Mouse (Mus musculus) megakaryocyte, embryonic 14.5 days (primary cell): ENCODE measurements around the gene Nucks1. TPM values are rescaled to one million over a fixed set of nuclear protein-coding genes. Genes with fewer than 3 reads are reported as not detected.

Experiments used
- H3K27me3 ChIP-seq: replicated peaks from 2 replicates; pipeline ENCODE3; 2012; ENCODE audit warnings: inconsistent platforms
- H3K36me3 ChIP-seq: replicated peaks from 2 replicates; pipeline ENCODE3; 2012; ENCODE audit warnings: low read length, inconsistent platforms, mixed read lengths
- H3K4me1 ChIP-seq: 2 replicates; pipeline ENCODE4 v1.6.1; 2012; ENCODE audit warnings: inconsistent platforms
- H3K4me3 ChIP-seq: replicated peaks from 2 replicates; pipeline ENCODE3; 2012; ENCODE audit warnings: moderate library complexity, mild to moderate bottlenecking, inconsistent platforms
- H3K9me3 ChIP-seq: 2 replicates; pipeline ENCODE4 v1.6.1; 2012; ENCODE audit warnings: inconsistent platforms
- FLI1 ChIP-seq: IDR thresholded peaks from 2 replicates; pipeline ENCODE4 v1.6.1; 2012; ENCODE audit warnings: low read length, inconsistent platforms, mixed read lengths
- GATA1 ChIP-seq: IDR thresholded peaks from 3 replicates; pipeline ENCODE4 v1.6.1; 2012; ENCODE audit warnings: mixed read lengths, low read length, inconsistent platforms, borderline replicate concordance
- polyA plus RNA-seq: library from polyadenylated mRNA; stranded (reverse); fragments of >175 nt; gene quantifications from 2 replicates; pipeline ENCODE4 v1.2.3, GENCODE M21; 2012; ENCODE audit warnings: low replicate concordance; ENCODE audit not compliant: insufficient read depth

Gene Nucks1
- polyA plus RNA-seq, 1 experiment = 16.9 TPM

DNA sequence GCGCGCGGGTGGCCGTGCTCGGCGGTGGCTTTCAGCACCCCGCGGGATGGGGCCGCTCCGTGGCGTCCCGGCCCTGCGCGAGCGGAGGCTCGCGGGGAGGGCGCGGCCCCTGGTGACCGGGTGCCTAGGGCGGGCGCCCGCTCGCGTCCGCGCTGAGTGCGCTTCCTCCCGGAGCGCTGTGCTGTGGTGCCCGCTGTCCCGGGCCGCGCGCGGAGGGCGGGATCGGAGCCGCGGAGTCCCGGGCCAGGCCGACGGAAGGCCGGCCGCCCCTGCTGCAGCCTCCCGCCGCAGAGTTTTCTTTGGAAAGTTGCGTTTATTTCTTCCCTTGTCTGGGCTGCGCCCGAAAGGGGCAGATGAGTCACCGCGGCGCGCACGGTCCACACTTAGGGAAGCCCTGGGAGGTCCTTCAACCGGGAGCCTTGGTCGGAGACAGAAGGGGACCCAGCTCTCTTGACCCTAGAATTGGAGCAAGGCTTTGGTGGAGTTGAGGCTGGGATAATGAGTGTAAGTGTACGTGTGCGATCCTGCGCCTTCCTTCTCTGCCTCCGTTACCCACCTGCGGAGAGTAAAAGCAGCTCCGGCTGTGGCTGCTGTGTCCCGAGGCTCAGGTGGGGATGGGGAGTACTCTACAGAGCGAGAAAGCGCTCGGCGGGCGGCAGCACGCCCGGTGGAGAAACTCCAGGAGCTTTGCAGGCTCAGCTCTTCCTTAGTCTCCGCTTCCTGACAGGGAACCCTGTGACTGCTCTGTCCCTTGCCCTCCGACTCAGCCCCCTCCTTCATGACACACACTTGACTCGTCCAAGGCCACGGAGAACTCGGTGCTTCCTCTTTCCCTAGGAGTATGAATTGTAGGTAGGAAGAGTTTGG lies 53.0 kb downstream of the Nucks1 start:
- H3K27me3 ChIP-seq = peaks cover 92% of the 10 kb centered on the region
- peak overlapping the region; percentile 91 for H3K4me3 ChIP-seq
- H3K4me1 ChIP-seq = peaks cover 49% of the 10 kb centered on the region
- H3K9me3 ChIP-seq = no peaks in the 10 kb centered on the region
- H3K36me3 ChIP-seq = no peaks in the 10 kb centered on the region
- TF ChIP-seq FLI1 = no peak
- TF ChIP-seq GATA1 = no peak

DNA sequence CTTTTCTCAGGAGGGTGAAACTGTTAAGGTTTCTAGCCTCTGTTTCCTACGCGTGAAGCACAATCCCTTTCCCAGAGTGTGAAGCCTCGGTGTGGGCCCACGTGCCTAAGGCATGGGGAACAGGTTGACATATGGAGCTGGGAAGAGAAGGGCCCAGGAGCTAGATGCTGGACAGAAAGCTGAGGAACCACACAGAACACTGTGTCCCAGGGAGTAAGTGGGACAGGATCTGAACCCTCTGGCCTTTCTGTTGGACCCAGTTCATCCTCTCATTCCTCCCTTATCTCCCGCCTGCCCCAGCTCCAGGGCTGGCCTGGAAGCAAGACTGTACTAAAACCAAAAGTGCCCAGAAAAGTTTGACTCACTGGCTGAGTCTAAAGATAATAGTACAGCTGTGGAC lies 53.8 kb downstream of the Nucks1 start:
- peaks cover 94% of the 10 kb centered on the region for H3K27me3 ChIP-seq
- no peaks in the 10 kb centered on the region for H3K9me3 ChIP-seq
- TF ChIP-seq GATA1 = no peak
- no peak for TF ChIP-seq FLI1
- H3K4me1 ChIP-seq = peaks cover 49% of the 10 kb centered on the region
- no peak overlapping the region for H3K4me3 ChIP-seq
- no peaks in the 10 kb centered on the region for H3K36me3 ChIP-seq

DNA sequence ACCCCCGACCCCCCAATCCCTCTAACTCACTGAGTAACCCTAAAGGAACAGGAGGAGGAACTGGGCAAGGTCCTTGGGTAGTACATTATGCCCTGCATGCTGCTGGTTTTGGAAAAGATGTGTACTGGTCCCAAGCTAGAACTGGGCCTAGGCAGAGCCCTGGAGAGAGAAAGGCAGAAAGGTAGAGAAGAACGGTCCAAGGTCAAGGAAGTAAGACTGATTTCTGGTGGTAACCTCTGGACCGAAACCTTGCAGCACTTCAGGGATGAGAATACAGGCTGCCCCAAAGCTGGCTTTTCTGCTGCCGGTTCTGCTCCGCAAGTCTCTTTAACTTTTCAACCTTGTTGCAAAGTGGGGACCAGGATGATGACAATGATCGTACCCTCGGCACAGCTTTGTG lies 54.2 kb downstream of the Nucks1 start:
- H3K27me3 ChIP-seq = peaks cover 96% of the 10 kb centered on the region
- peaks cover 49% of the 10 kb centered on the region for H3K4me1 ChIP-seq
- H3K36me3 ChIP-seq = no peaks in the 10 kb centered on the region
- no peak for TF ChIP-seq FLI1
- no peak for TF ChIP-seq GATA1
- no peak overlapping the region for H3K4me3 ChIP-seq
- H3K9me3 ChIP-seq = no peaks in the 10 kb centered on the region

DNA sequence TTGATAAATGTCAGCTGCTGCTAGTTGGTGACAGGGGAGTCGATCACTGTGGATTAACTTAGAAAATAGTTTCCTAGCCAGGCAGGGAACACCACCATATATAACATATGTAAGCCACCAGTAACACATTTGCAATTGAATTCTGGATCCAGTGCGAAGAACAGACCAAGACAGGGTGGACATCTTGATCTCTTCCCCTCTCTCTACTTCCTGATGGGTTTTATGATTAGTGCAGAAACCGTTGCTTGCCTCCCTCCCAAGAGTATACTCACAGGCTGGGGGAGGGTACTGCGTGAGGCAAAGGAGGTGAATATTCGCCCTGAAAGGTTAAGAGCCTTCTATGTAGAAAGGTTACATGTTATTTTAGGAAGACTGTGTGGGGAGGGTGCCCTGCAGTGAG lies 55.5 kb downstream of the Nucks1 start:
- Histone ChIP-seq H3K4me3 (no peak overlapping the region), H3K4me1 (peaks cover 42% of the 10 kb centered on the region), H3K9me3 (no peaks in the 10 kb centered on the region), H3K36me3 (no peaks in the 10 kb centered on the region), H3K27me3 (peaks cover 95% of the 10 kb centered on the region)
- TF ChIP-seq GATA1 (no peak), FLI1 (no peak)

DNA sequence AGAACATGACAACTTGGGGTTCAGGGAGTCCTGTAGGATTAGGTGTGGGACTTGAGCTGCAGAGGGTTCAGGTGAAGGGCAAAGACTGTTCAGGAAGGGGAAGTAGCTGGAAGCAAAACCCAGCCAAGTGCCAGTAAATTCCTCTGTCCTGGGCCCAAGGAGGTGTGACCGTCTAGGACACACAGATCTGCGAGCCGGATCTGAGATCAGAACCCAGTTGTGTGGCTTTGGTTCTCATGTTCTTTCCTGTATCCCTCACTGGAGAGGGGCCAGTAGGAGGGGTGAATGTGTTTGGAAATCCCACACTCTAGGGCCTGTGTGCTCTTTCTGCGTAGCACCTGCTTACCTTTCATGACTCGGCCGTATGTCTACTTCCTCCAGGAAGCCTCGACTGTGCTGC lies 57.0 kb downstream of the Nucks1 start:
- Histone ChIP-seq H3K9me3 (no peaks in the 10 kb centered on the region), H3K27me3 (peaks cover 96% of the 10 kb centered on the region), H3K4me1 (peaks cover 35% of the 10 kb centered on the region), H3K36me3 (no peaks in the 10 kb centered on the region), H3K4me3 (no peak overlapping the region)
- TF ChIP-seq GATA1 = no peak
- TF ChIP-seq FLI1 = no peak

DNA sequence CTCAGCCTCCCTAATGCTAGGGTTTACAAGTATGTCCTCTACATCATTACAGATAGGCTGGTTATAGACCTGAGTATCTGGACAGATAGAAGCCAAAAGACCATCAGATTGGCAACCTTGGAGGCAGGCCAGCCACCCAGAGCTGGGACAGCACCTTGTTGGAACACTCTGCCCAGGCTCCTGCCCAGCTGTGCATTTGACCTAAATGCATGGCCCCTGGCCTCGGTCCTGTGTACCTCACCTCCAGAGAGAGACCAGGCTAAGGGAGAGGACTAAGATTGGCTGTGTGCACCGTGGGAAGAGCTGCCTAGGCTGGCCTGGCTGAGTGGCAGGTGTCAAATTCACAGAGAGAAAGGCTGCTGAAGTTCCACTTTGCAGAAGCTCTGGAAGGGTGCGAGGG lies 58.2 kb downstream of the Nucks1 start:
- peaks cover 96% of the 10 kb centered on the region for H3K27me3 ChIP-seq
- H3K36me3 ChIP-seq = no peaks in the 10 kb centered on the region

DNA sequence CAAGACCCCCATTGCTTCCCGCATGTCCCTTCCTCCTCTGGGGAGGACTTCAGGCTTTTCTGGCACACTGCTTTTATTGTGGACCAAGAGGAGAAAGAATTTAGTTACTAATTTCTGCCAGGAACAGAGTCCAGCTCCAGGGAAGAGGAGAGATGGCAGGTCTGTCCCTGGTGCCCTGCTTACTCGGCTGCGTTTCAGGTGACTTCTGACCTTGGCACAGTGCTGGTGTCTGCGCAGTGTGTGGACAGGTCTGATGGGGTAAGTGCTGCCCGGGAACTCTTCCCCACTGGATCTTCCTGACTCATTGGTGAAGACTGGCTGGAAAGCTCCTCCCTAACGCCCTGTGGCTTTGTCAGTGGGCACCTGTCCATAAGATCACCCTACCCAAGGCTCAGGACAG lies 58.6 kb downstream of the Nucks1 start:
- TF ChIP-seq GATA1 = no peak
- TF ChIP-seq FLI1 = no peak
- Histone ChIP-seq H3K27me3 (peaks cover 96% of the 10 kb centered on the region), H3K36me3 (no peaks in the 10 kb centered on the region), H3K4me3 (no peak overlapping the region), H3K9me3 (no peaks in the 10 kb centered on the region), H3K4me1 (peaks cover 18% of the 10 kb centered on the region)

More for the DNA sequence above, 58.2 kb downstream of the Nucks1 start:
- Histone ChIP-seq H3K9me3 (no peaks in the 10 kb centered on the region), H3K4me1 (peaks cover 22% of the 10 kb centered on the region), H3K4me3 (no peak overlapping the region)
- TF ChIP-seq GATA1 (no peak), FLI1 (no peak)

DNA sequence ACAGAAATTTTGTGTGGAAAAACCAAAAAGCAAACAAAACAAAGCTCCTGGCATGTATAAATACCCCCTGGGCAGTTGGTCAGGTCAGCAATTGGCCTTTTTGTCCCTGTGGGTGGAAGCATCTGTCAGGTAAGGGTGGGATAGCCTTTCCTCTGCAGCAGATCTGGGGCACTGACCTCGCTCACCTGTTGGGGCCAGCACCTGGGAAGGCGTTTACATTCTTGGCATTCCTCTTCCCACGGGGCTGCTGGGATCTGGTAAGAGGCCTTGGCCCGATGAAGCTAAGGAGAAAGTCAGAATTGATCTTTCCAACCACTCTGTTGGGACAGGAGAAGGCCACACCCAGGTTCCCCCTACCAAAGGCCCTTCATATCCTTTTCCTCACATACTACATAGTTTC lies 59.5 kb downstream of the Nucks1 start:
- Histone ChIP-seq H3K4me1 (peaks cover 15% of the 10 kb centered on the region; the same call in 1 of the 2 replicates), H3K9me3 (no peaks in the 10 kb centered on the region), H3K36me3 (no peaks in the 10 kb centered on the region), H3K4me3 (no peak overlapping the region), H3K27me3 (peaks cover 95% of the 10 kb centered on the region)
- no peak for TF ChIP-seq GATA1
- no peak for TF ChIP-seq FLI1

DNA sequence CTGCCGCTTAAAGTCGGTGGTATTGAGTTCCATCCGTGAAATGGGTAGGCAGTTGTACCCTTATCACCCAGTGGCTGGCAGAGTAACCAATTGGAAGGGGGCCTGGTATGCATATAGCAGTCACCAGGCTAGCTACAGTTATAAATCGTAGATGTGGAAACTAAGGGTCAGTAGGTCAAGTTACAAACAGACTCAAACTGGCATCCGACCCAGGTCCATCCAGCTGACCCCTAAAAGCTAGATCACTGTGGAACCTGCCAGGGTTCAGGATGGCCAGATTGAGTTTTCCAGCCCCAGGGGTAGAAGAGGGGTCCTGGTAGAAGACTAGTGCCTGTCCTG lies 60.0 kb downstream of the Nucks1 start:
- Histone ChIP-seq H3K27me3 (peaks cover 95% of the 10 kb centered on the region), H3K9me3 (no peaks in the 10 kb centered on the region), H3K36me3 (no peaks in the 10 kb centered on the region), H3K4me1 (peaks cover 15% of the 10 kb centered on the region; the same call in 1 of the 2 replicates), H3K4me3 (no peak overlapping the region)
- TF ChIP-seq FLI1 = no peak
- no peak for TF ChIP-seq GATA1

DNA sequence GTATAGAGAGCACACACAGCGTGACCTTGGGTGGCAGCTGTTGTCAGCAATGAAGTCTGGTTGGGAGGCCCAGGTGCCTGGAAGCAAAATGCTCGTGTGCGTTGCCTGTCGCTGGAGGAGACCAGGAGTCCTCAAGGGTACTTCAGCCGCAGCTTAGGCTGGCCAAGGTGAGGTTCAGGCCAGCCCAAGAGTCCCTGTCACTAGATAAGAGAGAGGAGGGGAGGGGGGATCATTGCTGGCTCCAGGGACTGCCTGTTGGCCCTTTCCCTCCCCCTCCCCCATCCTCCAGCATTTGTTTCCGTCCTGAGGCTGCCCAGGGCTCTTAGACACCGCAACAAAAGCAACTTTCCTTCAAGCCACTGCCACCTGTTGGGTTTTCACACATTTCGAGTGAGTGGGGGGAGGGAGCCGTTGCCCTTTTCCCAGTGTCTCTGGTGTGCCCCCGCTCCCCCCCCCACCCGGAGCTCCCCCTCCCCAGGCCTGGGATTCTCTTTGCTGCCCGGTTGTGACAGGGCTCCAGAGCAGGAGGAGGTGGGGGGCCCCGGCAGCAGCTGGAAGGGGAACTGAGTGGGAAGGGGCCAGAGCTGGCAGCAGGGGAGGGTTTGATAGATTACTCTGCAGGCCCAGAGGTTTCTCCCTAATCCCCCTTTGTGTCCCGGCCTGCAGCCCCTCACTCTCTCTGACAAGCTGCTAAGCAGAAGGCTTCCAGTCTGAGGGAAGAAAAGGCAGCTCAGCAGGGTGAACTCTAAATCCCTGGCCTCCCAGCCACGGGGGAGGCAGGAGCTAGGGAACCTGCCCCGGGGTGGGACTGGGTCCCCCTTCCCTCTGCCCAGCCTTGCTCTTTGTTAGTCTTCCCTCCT lies 60.6 kb downstream of the Nucks1 start:
- TF ChIP-seq FLI1 = no peak
- no peak for TF ChIP-seq GATA1
- H3K4me1 ChIP-seq = peaks cover 11% of the 10 kb centered on the region; the same call in 1 of the 2 replicates
- peaks cover 94% of the 10 kb centered on the region for H3K27me3 ChIP-seq
- no peak overlapping the region for H3K4me3 ChIP-seq
- no peaks in the 10 kb centered on the region for H3K36me3 ChIP-seq
- H3K9me3 ChIP-seq = no peaks in the 10 kb centered on the region
